Mouse (Mus musculus) testis, postnatal 10 days (tissue): ENCODE measurements around the gene Phtf1.

Experiments used
- DNase-seq: peaks from one replicate; pipeline ENCODE4 v3.0.0; 2021; ENCODE audit warnings: low spot score

Gene Phtf1

DNA sequence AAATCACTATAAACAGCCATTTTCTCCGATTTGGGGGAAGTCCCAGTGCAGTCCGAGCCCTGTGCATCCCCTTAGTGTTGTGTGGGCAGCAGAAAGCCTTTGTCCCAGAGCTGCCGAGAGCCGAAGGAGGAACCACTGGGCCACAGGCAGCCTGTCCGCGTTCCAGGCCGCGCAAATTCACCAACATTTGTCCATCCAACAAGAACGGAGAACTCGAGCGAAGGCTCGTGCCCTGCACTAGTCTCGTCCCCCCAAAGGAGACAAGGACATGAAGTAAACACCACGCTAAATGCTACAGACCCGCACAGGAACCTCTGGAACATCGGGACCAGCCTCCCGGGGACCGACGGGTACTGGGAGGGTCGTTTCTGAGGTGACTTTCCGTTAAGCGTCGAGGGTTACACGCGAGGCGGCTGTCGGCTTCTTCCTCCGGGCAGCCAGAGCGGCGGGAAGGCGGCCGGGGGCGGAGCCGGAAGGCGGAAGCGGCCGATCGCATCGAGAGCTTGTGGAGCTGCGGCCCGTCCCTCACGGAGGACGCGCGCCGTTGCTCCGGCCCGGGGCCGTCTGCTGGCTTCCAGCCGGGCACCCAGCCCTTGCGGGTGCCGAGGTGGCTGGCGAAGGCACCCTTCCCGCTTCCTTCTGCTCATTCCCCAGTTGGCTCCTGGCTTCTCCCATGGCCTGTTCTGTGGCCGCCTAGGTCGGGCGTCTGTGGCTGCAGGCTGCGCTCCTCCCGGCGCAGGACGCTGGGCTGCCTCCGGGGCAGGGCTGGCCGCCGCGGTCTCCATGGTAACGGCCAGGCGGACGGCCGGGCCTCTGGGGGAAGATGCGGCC is at the start of gene Phtf1:
Phtf1 (plus strand) TSS at position 250 of the 831 bp plus-strand sequence.
- DNase-seq = peak; percentile 87

DNA sequence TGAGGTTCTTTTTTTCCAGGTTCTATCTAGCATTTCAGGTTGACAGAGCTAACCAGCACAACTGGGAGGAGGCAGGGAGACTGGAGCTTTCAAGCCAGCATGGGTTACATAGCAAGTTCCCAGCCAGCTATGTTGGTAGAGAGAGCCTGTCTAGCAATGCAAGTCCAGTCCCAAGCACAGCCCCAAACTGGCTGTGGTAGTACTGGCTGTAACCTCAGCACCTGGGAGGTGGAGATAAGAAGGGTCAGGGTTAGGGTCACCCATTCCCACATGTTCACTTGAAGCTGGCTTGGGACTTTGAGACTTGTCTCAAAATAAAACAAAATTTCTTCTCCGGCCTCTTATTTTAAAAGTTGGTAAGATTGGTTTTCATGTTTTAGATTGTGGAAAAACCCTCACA is 47.8 kb upstream of the Phtf1 start:
- no peak for DNase-seq

DNA sequence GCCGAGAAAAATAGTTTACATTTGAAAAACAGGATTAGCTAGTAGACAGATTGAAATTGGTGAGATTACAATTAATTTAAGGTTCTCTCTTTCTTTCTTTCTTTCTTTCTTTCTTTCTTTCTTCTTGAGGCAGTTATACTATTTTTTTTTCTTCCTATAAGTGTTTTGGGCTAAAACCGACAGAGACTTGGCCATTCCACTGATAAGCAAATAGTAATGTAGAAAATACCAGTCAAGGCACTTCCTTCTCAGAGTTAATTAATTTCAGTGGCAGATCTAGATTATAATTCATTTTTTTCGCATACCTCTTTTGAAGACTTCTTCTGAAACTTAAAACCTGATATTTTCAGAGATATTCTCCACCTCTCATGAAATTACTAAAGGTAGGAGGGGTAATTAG is 42.6 kb upstream of the Phtf1 start:
- no peak for DNase-seq

DNA sequence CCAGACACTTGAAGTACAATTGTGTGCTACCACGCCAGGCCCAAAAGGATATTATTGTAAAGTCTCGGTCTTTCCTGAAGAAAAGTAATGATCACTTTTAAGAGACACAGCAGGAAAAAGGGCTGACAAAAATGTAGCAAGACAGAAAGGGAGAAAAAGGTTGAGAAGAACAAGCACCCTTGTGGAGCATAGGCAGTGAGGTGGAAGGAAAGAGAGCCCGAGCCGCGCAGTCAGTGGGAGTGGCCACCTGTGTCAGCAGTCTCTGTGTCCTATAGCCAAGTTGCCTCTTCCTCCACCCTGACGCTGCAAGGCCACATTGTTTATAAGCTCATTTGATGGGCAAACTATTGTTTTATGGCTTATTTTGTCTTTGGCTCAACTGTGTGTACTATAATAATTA is 40.4 kb upstream of the Phtf1 start:
- no peak for DNase-seq

DNA sequence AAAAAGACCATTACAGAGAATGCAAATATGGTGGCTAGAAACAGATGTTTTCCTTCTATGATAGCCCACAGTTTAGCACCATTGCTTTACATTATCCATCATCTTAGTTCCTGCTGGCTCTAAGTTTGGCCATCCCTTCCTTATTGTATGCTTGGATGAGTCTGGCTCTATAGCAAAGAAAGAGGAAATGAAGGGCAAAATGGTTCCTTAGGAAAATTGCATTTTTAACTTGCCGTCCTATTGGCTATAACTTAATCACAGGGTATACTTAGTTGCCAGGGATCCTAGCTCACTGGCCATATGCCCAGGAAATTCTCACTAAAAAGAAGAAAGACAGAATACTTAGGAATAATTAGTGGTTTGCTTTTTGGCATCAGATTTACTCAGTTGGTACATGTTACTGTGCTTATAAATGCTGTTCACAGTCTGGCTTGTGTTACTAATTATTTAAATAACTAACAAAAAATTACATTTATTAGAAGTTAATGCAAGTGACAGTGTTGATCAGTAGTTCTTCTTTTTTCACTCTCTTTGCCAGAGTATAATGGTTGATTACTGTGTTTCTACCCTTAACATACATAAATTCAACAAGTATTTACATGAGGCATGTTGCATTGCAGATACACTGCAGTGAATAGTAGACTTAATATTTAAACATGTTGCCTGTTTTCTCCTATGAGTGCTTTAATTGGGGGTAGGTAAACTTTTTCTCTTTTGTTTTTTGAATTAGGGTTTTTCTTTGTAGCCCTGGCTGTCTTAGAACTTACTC is 22.9 kb upstream of the Phtf1 start:
- DNase-seq = no peak

DNA sequence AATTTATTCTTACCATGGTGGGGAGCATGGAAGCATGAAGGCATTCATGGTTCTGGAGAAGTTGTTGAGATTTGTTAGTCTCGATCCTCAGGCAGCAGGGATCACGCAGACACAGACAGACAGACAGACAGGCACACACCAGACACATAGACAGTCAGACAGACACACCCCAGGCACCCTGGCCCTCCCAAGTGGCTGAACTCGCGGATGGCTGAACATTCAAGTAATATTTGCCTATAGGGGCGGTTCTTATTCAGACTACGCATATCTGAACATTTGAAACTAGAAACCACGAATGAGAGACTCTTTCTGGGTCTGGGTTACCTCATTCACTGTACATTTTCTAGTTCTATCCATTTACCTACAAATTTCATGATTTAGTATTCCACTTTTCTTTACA is 19.2 kb upstream of the Phtf1 start:
- no peak for DNase-seq

DNA sequence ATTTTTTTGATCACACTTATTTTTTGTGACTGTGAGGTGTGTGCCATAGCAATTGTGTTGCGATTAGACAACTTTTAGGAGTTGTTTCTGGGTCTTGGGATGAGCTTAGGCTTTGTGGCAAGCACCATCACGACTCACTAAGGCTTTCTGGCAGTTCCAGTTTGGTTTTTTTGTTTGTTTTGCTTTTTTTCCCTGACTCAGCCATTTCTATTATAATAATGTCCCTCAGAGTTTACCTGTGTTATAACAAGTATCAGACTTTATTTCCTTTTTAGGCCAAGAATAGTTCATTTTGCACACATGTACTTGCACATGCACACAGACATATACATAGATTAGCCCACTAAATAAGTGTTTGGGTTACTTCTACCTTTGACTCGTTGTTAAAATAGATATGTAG is 7.3 kb upstream of the Phtf1 start:
- no peak for DNase-seq

DNA sequence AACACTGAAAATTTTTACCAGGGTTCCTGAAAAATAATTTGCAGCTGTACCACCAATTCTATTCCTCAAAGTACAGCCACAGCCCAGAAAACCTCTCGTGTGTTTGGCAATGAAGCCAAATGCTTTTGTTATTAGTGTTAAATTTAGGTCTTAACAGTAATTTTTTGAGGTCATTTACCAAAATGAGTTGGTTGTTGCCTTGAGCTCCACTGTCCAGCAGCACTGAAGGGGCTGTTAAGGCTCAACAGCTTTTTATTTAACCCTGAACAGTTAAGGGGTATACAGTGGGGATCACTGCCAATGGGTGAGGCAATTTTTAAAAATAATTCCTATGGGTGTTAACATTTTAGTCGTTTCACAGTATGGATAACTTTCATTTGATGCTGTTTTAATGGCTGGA is 679 bp upstream of the Phtf1 start:
- DNase-seq = no peak

DNA sequence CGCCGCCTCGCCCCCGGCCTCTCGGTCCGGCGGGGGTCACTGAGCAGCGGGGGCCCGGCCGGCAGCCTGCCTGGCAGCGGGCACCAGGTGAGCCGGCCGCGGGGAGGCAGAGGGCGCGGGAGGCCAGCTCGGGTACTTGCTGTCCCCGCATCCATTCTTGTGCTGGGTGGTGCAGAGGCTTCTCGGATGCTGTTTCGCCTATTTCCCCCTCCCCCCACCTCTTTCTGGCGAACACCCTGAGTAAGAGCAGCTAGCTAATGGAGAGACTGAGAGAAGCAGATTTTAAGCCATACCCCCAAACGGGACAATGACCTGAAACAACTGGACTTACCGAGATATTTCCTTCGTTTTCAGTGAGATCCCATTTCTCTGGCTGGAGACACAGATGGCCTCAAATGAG is 791 bp downstream of the Phtf1 start:
- no peak for DNase-seq

DNA sequence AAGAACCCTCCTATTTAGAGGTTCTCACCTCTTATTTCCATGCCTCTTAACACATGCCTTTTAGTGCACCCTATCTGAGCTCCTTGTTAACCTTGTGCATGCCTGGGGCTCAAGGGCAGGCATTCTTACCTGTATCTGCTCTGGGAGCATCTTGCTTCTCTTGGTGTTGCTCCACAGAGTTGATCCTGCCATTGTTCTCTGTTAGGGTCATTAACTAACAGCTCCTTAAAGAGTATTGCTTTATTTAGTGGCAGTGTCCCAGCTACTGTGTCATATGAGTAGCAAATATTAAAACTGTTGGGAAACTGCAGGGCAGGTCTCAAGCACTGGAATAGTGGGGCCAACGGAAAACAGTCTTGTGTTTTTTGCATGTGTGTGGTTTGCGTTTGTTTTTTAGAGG is 3.2 kb downstream of the Phtf1 start:
- DNase-seq = no peak

DNA sequence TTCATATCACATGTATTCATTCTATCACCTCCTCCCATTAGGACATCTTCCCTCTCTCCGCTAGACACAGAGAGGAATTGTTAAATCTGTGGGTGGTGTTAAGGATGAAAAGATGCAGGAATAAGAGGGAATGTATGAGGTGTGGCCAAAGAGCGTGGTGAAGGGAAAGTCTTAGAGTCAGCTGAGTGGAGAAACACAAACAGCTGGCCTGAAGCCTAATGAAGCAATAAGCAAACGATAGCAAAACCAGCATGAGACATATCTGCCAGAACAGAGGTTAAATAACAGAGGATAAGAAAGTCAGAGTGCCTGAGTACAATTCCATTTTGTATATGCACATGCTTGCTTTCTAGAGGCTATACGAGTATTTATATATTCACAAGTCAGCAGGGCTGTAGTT is 16.6 kb downstream of the Phtf1 start:
- DNase-seq = no peak

DNA sequence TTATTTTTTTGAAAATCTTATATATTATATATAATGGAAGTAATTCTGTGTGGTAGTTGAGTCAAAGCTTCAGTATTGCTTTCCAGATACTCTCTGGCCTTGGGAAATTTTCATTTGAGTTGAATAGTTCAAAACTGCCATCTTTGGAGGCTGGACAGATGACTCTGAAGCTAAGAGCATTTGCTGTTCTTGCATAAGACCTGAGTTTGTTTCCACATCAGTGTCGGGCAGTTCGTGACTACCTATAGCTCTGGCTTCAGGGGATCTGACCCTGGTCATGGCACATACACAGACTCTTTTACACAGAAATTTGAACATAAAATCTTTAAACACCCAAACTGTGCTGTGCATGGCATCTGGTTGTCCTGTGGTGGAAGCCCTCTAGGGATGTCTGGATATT is 17.3 kb downstream of the Phtf1 start:
- DNase-seq = no peak

DNA sequence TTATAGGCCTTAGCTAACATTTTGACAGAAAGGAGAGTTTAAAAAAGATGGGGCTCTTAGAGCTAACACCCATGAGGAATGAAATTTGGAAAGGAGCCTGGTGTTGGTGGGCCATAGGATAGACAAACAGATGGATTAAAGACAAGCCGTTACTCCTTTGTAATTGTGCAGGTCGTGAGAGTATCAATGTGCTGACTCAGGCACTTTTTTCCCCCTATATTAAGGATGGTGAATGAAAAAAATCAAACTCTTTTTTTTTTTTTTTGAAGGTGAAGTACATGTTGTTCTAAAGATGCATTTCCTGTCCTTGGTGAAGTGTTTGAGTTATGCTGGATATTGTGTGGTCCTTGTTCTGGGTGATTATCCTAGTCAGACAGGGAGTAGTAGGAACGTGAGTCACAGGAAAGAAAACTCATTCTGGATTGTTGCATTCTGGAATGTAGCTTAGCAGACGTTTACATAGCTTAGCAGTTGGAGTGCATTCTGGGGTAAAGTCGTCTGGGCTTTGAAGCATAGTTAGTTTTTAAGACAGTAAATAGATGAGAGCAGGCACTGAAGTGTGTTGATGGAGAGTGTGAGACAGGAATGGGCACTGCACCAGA is 20.0 kb downstream of the Phtf1 start:
- DNase-seq = no peak

DNA sequence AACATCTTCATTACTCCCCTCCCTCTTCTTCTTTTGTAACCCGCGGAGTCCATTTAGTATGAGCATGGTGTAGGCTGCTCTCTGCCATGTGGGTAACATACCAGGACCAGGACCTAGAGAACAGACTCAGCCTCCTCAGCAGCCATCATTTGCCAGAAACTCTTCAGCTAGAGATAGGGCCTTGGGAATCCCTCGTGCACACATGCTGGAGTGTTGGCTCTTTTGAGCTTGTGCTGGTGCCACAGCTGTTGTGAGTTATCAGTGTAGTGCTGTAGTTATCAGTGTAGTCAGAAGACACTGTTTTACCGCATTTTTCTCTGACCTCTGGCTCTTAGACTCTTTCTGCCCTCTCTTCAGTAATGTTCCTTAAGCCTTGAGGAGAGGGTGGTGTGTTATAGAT is 21.4 kb downstream of the Phtf1 start:
- no peak for DNase-seq

DNA sequence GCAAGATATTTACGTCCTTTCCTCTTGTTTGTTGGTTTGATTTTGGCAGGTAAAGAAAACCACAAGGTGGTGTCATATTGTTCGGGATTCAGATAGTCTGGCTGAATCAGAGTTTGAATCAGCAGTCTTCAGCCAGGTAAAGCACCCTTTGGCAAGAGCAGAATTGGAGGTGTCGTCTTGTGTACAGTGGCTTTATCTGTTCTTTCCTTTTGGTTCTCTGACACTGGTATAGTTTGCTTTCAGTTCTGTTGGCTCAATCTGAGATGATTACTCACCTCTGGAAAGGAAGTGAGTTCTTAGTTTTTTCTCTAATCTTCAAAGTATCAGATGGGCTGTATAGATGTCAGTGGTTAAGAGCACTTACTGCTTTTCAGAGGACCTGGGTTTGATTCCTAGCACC is 23.4 kb downstream of the Phtf1 start:
- no peak for DNase-seq

DNA sequence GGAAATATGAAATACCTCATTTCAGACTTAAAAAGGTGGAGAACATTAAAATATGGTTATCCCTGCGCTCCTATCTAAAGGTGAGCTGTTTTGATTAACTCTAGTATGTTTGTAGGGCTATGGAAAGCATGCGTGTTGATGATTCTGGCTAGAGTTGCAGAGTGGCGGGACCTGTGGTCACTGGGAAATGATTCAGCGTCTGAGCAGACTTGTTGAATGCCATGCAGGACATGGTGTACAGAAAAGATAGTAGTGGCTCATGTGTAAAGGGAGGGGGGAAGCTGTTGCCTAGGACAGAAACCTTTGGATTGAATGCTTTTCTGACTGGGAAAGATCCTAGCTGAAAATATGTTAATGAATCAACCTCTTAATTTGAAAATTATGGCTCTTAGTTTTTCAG is 30.8 kb downstream of the Phtf1 start:
- DNase-seq = no peak

DNA sequence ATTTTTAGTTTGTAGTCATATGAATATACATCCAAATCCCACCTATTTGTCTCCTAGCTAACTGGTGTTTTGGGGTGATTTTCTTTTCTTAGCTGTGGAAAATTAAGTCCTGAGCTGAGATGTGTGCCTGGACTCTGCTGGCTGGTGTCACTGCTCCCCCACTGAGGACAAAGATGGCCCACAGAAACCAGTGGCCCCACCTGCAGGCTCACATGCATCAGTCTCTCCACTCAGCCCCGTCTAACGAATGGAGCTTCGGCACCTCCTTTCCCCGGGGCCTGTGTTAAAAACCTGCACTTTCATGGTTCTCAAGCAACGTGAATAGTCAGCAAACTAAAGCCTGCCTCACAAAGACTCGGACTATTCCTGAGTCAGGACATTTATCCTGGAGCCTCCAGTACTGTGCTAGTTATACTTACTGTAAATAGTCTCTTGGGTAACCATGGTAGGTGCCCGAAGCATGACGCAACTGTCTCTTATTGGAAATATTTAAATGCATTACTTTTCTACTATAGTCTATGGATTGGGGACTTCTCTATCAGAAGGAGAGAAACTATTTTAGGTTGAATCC is 39.1 kb downstream of the Phtf1 start:
- peak; percentile 35 for DNase-seq

DNA sequence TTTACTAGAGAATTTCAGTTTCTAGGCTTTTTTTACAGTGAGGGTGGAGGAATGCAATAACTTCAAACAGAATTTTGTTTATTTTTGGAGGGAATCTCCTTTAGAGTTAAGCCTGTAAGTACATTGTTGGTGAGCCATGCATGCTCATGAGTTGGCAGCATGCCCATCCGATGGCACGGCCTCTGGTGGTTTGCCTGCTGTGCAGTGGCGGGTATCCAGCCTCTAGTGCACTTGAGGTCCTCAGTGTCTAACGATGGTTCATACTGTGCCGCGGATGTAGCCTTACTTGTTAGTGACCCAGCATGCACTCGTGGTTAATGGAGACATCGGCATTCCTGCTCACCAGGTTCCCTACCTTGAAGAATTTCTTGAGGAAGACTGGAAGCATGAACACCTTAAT is 39.6 kb downstream of the Phtf1 start:
- peak; percentile 51 for DNase-seq

DNA sequence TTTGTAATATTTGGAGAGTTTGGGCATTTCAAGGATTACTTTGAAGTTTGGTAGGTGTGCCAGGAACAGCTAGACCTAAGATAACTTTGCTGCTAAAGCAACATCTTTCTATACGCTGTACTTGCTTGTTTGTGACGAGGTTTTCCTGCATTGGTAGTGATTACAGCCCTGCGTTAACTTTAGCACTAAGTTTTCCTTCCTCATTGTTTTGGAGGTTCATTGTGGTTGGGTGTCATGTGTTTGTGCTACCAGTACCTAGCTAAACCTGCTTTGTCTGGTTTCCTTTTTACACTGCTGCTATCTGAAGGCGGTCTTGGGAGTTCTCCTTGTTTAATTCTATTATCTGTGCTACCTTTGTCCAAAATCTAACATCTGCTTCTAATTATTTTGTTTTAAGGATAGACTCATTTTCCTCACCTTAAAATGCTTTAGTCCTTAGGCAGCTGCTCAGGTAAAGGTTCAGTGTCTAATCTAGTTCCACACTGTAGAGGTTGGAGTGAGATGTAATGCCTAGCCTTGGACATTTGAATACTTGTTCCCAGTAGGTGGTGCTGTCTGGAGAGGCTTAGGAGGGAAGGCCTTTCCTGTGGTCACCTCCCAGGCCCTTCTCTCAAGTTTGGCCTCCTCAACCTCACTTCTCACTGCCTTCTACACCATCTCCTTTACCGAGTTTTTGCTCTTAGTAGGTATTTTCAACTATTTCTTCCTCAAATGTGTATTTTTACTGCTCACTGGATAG is 42.2 kb downstream of the Phtf1 start:
- no peak for DNase-seq

DNA sequence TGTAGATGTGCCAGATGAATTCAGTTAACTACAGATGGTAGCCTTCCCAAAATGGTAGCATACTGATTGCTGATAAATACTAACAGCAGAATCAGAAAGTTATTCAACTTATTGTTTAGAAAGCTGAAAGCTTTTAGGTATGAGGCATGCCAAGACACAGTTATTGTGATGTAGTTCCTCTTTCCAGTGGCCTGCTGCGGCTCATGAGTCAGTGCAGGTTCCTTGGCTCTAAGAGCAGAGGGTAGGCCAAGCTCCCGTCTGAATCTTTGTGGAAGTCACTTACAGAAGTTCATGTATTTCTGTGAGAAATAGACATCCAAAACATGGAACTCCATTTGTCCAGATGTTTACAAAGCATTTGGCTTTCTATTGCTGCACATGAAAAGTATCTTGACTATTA is 44.1 kb downstream of the Phtf1 start:
- DNase-seq = no peak

DNA sequence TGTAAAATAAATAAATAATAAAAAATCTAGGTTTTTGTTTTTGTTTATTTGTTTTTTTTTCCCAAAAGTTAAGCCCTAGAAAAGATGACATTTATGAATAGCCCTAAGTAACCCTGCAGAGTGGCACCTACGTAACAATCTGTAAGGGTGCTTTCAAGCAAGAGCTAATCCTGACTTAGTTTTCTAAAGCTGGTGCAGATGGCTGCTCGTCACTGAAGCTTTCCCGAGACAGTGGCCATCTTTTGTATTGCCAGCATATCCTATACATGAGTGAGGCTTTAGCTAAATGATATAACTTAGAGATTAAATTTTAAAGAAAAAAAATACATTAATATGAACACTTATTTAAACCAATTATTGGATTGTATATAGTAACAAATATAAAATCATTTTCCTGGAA is 50.0 kb downstream of the Phtf1 start:
- no peak for DNase-seq

DNA sequence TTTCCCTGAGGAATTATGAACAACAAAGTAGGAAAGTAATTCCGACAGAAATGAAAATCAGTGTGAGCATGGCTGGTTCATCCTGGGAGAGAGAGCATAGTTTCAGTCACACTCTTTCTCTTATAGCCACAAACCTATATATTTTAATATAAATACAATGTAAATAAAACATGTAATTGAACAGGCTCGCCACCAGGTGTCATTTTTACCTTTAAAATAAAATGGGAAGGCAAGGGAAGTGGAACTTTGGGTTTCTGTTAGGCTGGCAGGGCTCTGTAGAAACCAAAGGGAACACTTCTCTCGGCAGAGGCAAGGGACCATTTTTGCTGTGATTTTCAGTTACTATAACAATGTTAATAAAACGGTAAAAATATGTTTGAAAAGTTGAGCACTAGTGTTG is 51.5 kb downstream of the Phtf1 start:
- DNase-seq = no peak
